Mouse (Mus musculus) right cerebral cortex, postnatal 25 days (tissue): Measurements from ENCODE around the gene Fermt3.
A peak's percentile ranks its signal among the peaks of the same experiment; 100 is the strongest.
"Not testable (repeated sequence)": the region's sequence is repeated elsewhere in the genome, so short reads cannot be mapped to it uniquely, and the experiment has no call there.

Source experiments
- DNase-seq: peaks from one replicate; pipeline ENCODE4 v3.0.0; 2022

The Fermt3 gene

DNA sequence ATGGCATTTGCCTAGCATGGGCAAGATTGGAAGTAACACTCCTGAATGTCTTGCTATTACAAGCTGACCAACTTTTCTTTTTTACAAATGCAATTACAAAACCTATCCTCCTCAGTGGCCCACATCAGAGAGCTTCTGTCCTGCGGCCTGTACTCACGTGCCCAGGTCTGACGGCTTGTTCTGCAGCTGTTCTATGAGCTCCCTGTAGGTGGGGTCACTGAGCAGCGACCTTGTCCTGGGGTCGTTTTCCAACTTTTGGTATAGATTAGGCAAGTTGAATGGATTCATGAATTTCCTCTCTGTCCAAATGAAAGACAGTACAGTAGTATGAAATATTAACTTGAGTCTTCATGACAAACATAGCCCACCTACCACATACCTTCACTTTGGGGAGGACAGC, 14.7 kb upstream of the Fermt3 start:
- no peak for DNase-seq

DNA sequence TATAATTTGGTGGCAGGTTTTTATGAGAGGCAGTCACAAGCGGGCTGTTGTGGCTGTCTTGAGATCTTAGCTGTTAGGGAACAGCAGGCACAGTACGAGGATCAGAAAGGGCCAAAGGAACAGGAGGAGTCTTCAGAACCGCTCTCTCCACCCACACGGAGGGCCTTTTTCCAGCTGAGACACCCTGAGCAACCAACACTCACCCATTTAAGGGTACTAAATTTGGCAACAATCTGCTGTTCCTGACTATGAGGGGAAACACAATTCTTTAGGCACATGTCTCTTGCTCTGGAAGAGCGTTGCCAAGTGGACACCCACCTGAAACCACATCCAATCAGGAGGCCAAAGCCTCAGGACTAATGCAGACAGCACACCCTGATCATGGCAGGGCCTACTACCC, 10.3 kb upstream of the Fermt3 start:
- peak; percentile 62 for DNase-seq

DNA sequence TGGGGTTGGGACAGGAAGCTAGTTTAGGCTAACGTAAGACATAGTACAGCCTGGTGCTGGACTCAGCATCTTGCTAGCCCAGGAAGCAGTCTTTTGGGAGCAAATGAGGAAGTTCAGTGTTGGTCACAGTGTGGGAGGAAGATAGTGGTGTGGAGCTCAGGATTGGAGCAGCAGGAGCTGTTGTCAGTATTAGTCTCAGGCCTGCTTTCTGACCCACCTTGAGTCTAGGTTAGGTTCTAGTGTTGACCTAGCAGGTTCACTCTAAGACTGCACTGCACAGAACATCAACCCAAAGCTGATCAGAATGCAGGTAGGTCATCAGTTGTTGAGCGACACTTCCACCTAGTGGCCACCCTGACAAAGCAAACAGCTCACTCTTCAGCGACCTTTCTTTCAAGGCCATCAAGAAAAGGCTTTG, 964 bp upstream of the Fermt3 start:
- DNase-seq: no peak

DNA sequence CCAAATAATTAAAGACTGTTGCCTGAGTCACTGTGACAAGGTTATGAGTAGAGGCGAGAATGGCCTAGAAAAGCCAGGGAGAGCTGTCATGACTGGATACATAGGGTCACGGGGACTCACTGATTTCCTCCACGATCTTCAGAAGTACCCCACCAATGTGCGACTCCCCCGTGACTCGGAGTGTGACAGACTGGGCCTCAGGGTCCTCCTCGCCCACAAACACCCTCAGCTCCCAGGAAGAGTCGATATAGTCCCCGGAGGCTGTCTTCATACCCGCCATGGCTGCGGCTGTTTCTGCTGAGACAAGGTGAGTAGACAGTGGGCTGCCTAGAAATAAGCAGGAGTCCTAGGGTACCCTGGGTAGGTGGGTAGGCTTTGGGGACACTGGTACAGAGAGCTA, 723 bp downstream of the Fermt3 start:
- no peak for DNase-seq

DNA sequence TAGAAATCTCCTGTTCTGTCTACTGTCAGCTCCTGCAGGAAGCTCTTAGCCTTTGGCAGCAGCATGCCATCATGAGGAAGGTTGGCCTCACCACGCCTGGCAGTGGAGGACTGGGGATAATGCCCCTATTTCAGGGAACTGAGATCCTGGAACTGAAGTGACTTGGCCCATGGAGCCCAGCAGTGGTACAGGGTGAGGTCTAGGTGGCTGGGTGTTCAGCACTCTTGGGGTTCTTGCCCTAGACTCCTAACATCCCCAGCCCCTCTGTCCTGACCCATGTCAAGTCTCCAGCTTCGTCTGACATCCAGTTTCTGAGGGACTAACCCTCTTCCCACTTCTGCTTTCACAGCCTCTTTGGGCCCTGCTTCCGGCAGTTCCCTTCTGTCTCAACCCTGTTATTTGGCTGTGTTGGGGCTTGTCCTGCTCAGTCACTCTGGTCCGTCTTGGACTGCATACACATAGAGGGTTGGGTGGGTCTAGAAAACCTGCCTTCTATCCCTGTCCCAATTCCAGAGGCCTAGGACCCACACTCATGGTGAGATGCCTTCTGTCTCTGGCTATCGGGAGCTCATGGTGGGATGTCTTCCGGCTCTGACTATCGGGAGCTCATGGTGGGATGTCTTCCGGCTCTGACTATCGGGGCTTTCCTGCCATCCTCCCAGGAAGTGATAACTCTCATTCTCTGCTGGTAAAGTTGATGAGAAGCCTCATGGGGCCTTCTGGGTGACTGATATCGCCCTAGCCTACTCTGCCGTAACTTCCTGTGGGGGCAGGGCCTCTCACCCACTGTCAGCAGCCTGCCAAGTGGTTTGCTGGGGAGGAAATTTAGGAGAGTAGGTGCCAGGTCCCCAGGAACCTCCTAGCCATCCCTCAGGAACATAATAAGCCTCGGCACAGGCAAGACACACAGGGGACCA, 1.5 kb downstream of the Fermt3 start:
- DNase-seq: no peak

DNA sequence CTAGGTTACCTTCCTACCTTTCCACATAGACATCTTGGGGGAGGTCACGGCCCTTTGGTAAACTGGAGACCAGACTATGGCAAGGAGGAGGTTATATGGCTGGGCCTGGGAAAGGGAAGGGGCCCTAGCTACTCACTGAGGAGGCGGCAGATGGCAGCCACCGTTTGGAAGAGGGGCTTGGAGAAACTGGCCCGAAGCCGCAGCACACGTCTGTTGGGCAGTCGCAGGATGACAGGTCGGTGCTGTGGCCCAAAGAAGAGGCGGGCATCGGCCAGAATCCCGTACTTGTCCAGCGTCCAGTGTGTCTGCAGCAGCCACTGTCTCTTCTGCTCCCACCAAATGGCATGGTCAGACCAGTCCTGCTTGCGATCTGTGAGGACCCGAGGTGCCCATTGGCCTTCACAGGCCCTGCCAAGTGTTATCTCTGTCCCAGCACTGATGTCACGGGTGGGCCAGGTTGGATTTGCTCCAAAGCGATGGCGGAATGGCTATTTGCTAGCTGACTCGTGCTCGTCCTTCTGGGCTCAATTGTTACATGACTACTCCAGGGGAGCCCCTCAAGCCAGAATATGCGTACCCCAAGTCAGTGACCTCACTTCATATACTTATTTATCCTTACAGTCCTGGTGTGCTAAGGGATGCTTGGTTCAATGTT, 4.7 kb downstream of the Fermt3 start:
- no peak for DNase-seq

DNA sequence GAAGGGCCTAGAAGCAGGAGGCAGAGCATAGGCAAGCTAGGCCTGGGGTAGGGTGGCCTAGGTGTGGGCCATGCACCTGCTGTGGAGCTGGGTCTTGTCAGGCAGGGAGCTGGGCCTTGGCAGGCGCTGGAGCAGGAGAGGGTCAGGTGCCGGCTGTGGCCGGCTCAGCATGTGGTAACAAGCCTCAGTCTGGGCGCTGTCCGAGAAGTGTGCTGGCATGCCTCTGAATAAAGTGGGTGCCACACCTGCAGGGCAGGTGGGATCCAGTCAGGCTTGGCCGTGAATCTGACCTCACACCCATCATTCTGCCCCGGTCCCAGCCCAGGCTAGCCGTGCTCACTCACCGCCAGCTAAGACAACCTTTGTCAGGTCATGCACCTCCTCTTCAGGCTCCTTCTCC, 5.3 kb downstream of the Fermt3 start:
- DNase-seq: no peak

DNA sequence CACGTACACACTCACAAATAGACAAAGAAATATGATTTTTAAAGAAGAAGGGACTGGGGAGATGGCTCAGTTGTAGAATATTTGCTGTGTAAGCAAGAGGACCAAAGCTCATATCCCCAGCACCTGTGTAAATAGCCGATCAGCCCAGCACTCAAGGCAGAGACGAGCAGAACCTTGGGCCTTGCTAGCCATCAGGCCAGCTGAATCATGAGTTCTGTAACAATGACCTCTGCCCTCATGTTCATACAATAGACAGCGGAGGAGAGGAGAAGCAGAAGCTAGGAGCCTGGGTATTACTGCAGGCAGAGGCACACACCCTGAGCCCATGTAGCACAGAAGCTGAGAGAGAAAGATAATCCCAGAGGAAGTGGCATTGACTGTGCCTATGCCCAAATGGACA, 6.8 kb downstream of the Fermt3 start:
- no peak for DNase-seq

DNA sequence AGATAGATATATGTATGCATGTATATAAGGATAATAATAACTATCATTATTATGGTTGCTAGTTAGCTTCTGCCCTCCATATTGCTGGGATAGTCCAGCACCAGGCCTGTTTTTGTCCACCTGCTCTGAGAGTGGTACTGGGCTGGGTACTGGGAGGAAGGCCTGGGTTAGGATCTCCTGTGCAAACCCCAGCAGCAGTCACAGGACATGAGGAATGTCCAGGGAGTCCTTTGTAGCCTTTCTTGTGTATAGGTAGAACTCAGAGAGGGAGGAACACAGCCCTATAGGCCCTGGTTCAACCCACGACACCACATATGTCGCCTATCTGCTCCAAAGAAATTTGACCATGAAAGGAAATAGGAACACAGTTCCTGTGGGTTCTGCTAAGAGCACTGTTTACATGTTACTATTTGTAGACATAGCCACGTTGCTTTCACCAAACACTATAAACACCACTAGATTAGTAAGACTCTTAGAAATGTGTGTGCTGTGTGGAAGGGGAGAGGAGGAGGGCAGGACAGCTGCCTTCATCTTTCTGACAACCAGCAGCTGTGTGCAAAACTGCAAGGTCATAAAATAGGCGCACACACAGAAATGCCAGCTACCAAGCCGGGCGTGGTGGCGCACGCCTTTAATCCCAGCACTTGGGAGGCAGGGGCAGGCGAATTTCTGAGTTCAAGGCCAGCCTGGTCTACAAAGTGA, 12.2 kb downstream of the Fermt3 start:
- no peak for DNase-seq

DNA sequence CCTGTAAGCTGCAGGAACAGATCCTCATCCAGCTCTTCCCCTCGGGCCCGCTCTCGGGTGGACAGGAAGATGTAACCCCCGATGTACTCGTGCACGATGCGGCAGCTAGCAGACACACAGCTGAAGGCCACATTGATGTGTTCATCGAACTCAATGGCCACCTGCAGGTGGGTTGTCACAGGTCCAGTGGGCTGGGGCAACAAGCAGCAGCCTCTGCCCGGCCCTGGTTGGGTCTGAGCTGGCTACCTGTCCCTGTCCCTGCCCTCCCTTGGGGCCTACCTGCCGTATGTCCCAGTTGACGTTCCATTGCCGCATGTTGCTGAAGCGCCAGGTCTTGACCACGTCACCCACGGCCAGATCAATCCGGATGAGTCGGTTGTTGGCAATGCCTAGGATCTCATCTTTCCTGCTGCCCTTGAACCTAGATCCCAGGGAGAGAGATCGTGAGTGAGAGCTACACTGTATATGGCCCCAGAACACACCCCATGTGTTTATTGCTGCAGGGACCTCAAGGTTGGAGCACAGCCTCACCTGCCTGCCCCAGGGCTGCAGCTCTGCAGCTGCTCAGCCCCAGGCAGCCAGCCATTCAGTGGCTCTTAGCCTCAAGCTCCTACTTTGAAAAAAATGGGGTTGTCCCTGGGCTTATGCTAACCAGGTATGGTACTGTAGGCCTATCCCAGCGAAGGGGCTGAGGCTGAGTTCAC, 19.8 kb downstream of the Fermt3 start:
- DNase-seq: no peak

DNA sequence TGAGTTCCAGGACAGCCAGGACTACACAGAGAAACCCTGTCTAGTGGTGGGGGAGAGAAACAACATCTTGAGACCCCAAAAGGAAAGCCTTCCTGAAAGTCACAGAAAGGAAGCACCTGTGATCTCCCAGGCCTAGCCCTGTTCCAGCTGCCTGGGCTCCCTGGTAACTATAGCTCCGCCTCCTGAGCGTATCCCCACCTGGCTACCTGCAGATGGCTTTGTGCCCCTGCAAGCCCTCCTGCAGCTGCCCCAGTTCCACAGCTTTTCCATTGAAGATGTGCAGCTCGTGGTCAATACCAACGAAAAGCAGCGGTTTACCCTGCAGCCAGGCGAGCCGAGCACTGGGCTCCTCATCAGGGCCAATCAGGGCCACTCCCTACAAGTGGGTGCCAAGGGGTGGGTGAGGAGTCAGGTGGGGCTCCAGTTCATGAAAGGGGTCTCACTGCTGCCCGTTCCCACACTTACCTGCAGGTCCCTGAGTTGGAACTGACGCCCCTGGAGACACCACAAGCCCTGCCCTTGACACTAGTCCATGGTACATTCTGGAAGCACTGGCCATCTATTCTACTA, 21.5 kb downstream of the Fermt3 start:
- DNase-seq: no peak

DNA sequence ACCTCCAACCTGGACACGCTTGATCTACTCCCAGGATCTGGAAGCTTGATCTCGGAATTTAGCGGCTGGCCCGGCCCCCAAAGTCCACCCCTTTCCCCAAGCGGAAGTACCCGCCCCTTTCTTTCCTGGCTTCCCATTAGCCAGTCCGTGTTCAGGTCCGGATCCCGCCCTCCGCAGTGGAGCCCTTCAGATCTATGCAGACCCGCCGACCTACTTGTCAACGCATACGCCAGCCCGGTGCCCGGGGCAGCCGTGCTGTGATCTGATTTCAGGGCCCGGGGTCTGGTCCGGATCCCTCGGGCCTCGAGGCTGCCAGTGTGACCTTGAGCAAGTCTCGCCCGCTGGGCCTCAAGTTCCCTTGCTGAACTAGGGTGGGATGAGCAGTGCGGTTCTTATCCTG, 23.3 kb downstream of the Fermt3 start, which contains the start of the genes Nudt22 and Trpt1:
Nudt22 (minus strand) TSS at position 112 of the 400 bp plus-strand sequence.
Trpt1 (plus strand) TSS at position 126 of the 400 bp plus-strand sequence.
- peak; percentile 81 for DNase-seq

DNA sequence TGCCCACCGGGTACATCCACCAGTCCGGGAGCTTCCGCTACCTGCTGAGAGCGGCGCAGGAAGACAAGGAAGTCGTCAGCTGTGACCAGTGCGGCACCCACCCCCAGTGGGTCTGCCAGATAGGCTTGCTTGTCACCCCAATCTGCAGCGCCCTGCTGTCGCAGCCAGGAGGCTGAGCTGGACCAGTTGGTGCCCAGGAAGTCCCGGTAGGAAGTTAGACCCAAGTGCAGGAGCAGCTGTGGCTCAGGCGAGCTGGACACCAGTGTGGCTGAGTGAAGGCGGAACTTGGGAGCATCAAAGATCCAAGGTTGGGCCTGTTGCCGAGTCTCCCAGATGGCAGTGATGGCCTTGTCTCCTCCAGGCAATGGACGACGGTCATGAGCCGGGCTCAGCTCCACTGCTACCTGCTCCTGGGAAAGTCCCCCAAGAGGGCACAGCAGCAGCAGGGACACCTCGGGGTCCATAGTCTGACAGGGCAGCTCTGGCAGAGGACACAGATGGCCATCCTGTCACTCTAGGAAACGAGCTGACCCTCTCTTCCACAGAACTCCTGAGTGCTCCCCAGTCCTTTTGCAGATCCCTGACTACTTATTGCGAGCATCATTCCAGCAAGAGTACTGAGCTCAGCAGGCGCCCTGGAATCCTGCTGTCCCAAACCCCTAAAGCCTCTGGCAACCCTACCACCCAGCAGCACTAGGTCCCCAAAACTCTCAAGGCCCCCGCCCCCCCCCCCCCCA, 23.8 kb downstream of the Fermt3 start:
- DNase-seq: no peak

DNA sequence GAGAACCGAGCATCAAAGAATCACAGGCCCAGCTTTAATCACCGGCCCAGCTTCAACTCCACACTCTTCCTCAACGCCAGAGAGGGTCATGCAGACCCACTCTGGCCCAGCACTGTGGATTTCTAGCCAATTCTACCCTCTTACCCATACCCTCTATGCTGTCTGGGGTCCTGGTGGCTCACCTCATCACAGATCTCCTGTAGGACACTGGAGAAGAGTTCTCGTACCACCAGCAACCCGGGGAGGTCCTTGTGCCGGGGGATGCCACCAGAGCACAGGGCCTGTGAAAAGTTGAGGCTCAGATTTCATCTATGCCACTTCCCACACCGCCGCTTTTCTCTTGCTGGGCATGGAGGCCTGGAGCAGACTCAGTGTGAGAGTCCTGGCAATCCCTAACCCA, 24.8 kb downstream of the Fermt3 start:
- DNase-seq: no peak

DNA sequence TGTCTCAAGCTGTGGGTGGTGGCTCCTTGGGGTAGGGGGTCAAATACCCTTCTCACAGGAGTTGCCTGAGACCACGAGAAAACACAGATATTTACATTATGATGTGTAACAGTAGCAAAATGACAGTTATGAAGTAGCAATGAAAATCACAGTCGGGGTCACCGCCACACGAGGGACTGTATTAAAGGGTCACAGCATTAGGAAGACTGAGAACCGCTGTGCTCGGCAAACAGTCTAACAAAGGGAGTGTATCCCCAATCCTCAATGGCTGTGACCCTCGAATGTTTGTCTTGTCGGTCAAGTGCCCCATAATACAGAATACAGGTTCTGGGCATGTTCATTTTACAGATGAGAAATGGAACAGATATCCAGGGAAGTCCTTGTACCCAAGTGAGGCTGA, 25.3 kb downstream of the Fermt3 start:
- DNase-seq: no peak

DNA sequence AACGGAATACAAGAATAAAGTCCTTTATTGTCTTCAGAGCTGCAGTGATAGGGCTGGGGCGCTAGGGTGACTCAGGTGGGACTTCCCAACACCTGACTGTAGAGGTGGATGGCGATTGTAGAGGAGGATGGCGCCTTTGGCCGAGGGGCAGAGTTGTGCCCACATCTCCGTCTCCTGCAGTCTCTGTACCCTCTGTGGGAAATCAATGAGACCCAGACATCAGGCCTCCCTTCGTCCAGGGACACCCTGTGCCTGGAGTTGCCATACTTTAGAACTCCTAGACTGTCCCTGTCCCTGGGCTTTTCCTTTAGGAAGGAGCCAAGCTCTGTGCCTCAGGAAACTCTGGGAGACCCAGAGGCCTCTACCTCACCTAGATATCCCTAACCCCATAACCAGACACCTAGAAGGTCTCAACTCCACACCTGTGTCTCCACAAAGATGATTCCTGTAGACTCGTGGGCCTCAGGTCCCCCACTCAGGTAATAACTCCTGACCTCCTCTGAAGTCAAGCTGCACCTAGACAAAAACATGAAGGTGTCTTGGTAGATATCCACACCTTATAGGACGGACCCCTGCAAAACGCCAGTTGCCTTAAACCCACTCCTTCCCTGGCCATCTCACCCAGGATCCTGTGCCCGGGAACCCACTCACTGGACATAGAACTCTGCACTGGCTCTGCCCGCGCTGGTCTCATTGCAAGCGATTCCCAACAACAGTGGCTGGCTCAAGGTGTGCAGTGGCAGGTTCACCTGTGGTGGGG, 26.1 kb downstream of the Fermt3 start:
- DNase-seq: no peak

DNA sequence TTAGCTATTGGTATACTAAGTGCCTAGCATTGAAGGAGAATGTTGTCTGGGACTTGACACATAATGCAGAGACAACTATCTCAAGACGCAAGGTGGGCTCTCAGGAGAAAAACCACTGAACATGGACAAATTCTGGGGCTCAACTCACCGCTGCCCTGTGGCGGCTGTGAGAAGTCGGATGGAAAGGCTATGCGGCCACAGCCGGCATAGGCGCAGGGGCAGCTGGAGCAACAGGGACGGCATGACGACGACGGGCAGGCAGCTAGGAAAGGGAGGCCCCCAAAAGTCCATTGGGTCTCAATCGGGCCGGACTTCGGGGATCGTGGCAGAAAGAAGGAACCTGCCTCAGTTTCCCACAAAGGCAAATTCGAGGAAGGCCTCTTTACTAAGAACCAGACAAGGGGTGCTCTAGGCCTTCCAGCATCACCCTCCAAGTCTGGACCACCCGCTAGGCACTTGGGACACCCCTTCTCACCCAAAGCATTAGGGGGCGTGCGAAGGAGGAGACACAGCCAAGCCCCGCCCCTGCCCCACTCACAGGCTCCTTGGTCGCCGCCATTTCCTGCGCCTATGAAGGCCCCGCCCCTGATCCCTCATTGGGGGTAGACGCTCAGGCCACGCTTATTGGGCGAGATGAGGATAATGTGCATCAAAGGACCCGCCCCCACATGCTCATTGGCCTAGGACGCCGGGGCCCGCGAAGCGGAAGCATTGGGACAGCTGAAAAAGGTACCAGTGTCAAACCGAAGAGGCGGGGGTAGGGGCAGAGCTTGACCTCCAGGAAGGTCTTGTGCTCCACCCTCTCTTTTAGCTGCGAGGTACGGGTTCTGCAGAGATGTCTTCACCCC, 27.0 kb downstream of the Fermt3 start, which contains the start of gene Dnajc4:
Dnajc4 (minus strand) TSS at position 562 of the 848 bp plus-strand sequence.
- peak; percentile 93 for DNase-seq

DNA sequence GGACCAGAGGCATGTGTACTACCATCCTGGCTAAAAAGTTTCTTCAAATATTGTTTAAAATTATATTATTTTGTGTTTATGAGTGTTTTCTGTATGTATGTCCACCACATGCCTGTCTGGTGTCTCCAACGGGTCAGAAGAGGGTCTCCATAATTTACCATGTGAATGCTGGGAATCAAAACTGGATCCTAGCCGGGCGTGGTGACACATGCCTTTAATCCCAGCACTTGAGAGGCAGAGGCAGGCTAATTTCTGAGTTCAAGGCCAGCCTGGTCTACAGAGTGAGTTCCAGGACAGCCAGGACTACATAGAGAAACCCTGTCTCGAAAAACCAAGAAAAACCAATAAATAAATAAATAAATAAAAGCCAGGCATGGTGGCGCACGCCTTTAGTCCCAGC, 28.1 kb downstream of the Fermt3 start:
- not testable (repeated sequence) for DNase-seq

DNA sequence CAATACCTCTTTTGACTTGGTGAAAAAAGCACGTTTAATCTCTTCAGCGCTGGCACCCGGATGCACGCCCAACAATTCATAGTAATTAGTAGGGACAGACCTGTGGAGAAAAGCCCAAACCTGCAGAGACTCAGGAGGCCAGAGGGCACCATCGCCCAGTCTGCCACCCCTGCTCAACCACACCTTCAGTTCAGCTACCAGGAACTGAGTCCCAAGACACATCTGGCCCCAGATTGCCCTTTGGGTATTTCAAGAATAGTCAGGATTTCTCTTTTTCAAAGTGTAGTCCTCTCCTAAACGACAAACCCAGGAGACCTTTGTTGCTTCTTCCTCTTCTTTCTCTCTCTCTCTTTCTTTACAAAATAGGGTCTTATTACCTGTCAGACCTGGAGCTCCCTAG, 28.6 kb downstream of the Fermt3 start:
- no peak for DNase-seq

DNA sequence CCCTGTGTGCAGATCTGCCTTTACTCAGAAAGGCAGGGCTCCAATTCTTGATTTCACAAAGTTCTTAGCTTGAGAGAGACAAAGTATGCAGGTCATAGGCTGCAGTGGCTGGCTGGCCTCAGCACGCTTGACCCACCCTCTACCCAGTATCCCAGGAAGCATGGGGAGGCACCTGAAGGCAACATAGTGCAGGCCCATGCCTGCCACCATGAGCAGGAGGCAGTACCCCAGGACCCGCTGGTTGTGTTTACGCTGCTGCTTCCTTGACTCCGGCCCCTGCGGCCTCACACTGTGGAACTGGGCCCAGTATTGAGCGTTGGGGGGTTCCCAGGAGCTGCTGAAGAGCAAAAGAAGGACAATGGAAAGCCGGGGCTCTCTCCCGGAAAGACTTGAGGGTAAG, 30.0 kb downstream of the Fermt3 start:
- no peak for DNase-seq
